Mouse (Mus musculus) liver, embryonic 12.5 days (tissue): ENCODE measurements at regions not wholly inside any gene's neighbourhood (a gene's known extent, or its start where the extent isn't known, plus 50 kb on each side); places are given as distances from the start of the nearest gene placed in this dataset.
A peak's percentile ranks its signal among the peaks of the same experiment; 100 is the strongest.

Source experiments
- ATAC-seq: fragments of 200-750 bp; cut with Nextera tagmentation; 2 replicates; pipeline ENCODE4 v1.8.0; 2017; ENCODE audit warnings: moderate number of reproducible peaks, mild to moderate bottlenecking, moderate library complexity
- H3K27ac ChIP-seq: fragments of 300-500 bp; sonication (generic); 2 replicates; pipeline ENCODE4 v1.5.1; 2016; ENCODE audit warnings: mild to moderate bottlenecking
- H3K27me3 ChIP-seq: fragments of 300-500 bp; sonication (generic); replicated peaks from 2 replicates; pipeline ENCODE4 v1.6.1; 2016; ENCODE audit warnings: mild to moderate bottlenecking, moderate library complexity
- H3K36me3 ChIP-seq: fragments of 300-500 bp; sonication (generic); 2 replicates; pipeline ENCODE4 v1.6.1; 2016; ENCODE audit warnings: mild to moderate bottlenecking, moderate library complexity
- H3K4me1 ChIP-seq: fragments of 300-500 bp; sonication (generic); 2 replicates; pipeline ENCODE4 v1.6.1; 2016
- H3K4me2 ChIP-seq: fragments of 300-500 bp; sonication (generic); 2 replicates; pipeline ENCODE4 v1.6.1; 2016; ENCODE audit warnings: mild to moderate bottlenecking, moderate library complexity
- H3K4me3 ChIP-seq: fragments of 300-500 bp; sonication (generic); 2 replicates; pipeline ENCODE4 v1.5.1; 2016; ENCODE audit warnings: mild to moderate bottlenecking, moderate library complexity
- H3K9ac ChIP-seq: fragments of 300-500 bp; sonication (generic); 2 replicates; pipeline ENCODE4 v1.6.1; 2016; ENCODE audit warnings: mild to moderate bottlenecking, moderate library complexity
- H3K9me3 ChIP-seq: fragments of 300-500 bp; sonication (generic); replicated peaks from 2 replicates; pipeline ENCODE4 v1.6.1; 2016; ENCODE audit warnings: mild to moderate bottlenecking, moderate library complexity
- WGBS: fragments of 180-500 bp; shearing (Covaris S2); methylation state at CpG from one replicate; pipeline ENCODE4 v1.1.7; 2016; ENCODE audit not compliant: insufficient replicate concordance; 5-methylcytosine and 5-hydroxymethylcytosine counted together

DNA sequence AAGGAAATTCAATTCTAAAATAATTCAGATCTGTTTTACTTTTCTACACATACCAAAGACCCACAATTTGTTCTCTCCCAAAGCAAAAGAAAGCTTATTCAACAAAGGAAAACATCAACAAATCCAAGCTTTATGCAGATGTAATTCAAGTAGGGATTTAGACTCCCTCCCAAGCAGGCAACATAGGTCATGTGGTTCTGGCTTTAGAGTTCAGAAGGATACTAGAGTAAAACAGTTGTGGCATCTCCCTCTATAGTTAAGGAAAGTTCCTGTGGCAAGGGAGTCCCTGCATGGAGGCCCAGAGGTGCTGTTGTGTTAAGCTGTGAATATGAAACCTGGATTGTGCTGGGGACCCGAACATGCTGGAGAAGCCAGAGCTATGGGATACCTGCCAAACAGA lies 271.3 kb upstream of the Mad2l1 start:
- Histone ChIP-seq H3K9ac (no peak overlapping the region), H3K27ac (no peak overlapping the region), H3K4me1 (no peaks in the 10 kb centered on the region), H3K4me3 (no peak overlapping the region), H3K27me3 (no peaks in the 10 kb centered on the region), H3K9me3 (no peaks in the 10 kb centered on the region), H3K4me2 (no peak overlapping the region), H3K36me3 (no peaks in the 10 kb centered on the region)
- no peak for ATAC-seq
- WGBS, result 39% methylated on average over 1 of the region's 1 CpGs

DNA sequence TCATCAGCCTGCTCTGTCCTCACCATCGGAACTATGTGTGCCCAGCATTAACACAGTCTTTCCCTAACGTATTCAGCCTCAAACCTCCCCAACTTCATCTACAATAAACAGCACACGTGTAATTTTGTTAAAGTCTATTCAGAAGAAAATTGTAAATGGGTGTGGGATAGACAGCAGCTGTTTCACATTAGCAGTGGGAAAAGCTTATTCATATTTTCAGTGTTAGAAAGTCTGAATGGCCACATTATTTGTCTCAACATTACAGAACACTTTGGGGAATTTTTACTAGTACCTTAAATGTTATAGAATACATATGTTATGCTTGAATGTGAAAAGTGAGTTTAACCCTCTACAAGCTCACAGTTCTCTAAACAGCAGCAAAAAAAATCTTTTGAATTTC lies 266.8 kb upstream of the Mad2l1 start:
- WGBS, result 61% methylated on average over 3 of the region's 3 CpGs
- no peak for ATAC-seq
- no peak overlapping the region for H3K4me2 ChIP-seq

DNA sequence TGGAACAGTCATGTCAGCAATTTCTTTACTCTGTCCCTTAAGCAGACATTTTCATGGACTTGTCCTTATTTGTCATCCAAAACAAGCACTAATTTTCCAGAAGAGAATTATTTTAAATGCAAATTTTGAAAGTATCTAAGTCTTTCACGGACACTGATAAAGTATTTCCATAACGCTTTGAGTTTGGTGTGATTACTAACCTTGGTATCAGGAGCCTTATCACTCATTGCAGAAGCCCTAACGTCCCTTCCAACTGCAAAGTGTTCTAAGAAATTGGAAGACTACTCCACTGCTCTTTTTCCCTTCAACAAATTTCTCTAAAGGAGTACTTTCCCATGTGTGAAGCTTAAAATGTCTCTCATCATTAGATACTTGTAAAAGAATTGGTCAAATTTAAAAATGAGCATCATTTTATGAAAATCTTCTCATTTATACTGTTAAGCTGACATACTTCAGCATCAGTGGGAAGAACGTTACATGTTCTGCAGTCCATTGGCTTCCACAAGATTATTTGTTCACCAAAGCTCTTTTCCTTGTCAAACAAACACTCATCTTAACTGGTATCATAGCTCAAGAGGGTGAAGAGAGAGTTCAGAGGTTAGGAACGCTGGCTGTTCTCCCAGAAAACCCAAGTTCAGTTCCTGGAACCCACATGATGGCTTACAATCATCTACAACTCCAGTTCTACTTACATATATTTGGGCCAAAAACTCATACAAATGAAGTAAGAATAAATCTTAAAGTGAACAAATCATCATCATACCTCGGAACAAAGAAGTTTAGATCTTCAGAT lies 263.6 kb upstream of the Mad2l1 start:
- Histone ChIP-seq H3K9me3 (no peaks in the 10 kb centered on the region), H3K27me3 (no peaks in the 10 kb centered on the region), H3K27ac (peak overlapping the region; percentile 75), H3K9ac (no peak overlapping the region), H3K36me3 (no peaks in the 10 kb centered on the region), H3K4me2 (peak overlapping the region; percentile 34), H3K4me3 (no peak overlapping the region), H3K4me1 (peaks cover 32% of the 10 kb centered on the region)
- peak; percentile 73 for ATAC-seq
- WGBS, result 25% methylated on average over 6 of the region's 6 CpGs

More for the DNA sequence above, 266.8 kb upstream of the Mad2l1 start:
- H3K4me3 ChIP-seq, result no peak overlapping the region
- no peak overlapping the region for H3K9ac ChIP-seq
- H3K36me3 ChIP-seq, result no peaks in the 10 kb centered on the region
- no peaks in the 10 kb centered on the region for H3K27me3 ChIP-seq
- no peaks in the 10 kb centered on the region for H3K9me3 ChIP-seq
- peaks cover 32% of the 10 kb centered on the region for H3K4me1 ChIP-seq
- no peak overlapping the region for H3K27ac ChIP-seq

DNA sequence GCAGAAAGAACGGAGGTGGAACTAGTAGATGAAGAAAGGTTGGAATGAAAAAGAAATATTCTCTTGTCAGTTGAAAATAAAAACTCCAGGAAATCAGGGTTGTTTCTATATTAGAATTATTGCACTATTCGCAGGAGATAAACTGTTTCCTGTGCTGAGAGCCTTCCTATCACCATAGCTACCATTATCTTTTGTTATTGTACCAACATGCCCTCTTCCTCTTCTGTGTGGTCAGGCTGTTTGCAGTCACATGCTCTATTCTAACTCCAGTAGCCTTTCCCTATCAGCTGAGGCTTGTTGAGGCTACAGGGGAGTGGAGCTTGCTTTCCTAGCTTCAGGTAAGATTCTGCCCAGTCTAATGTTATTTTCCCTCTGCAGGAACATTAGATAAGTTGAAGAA lies 263.0 kb upstream of the Mad2l1 start:
- Histone ChIP-seq H3K9ac (no peak overlapping the region), H3K27me3 (no peaks in the 10 kb centered on the region), H3K36me3 (no peaks in the 10 kb centered on the region), H3K27ac (peak overlapping the region; percentile 75), H3K4me3 (no peak overlapping the region), H3K9me3 (no peaks in the 10 kb centered on the region), H3K4me2 (peak overlapping the region; percentile 34), H3K4me1 (peaks cover 32% of the 10 kb centered on the region)
- 39% methylated on average over 2 of the region's 2 CpGs for WGBS
- peak; percentile 87 for ATAC-seq

DNA sequence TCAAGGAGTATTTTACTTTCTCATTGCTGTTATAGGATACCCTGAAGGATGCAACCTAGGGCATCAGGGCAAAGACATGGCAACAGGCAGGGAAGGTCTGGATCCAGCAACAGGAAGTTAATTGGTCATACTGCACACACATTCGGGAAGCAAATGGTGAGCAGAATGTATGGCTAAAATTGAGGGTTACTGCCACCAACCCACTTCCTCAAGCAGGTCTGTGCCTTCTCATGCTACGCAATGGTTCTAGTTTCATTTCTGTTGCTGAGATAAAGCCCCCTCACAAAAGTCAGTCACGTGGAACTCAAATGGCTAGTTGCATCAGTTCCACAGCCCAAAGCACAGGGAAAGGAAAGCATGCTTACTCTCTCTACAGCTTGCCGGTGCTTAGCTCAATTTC lies 260.5 kb upstream of the Mad2l1 start:
- ATAC-seq, result no peak
- Histone ChIP-seq H3K4me3 (no peak overlapping the region), H3K36me3 (no peaks in the 10 kb centered on the region), H3K4me1 (peaks cover 29% of the 10 kb centered on the region), H3K27ac (no peak overlapping the region), H3K9ac (no peak overlapping the region), H3K27me3 (no peaks in the 10 kb centered on the region), H3K4me2 (no peak overlapping the region), H3K9me3 (no peaks in the 10 kb centered on the region)
- 57% methylated on average over 4 of the region's 4 CpGs for WGBS

DNA sequence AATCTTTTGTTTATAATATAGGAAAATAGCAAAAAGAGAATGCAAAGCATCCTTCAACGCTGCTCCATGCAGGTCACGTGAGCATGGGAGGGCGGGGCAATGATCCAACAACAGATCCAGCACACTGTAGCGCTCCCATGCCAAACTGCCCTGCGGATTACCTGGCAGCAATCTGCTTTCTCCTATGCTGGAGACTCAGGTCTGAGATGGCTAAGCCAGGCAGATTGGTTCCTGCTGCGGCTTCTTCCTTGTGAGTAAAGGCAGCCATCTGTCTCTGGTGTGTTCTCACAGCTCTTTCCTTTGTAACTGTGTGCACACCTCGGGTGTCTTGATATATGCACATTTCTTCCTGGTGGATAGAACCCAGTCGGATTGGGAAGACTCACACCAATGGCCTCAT lies 254.5 kb upstream of the Mad2l1 start:
- Histone ChIP-seq H3K4me2 (no peak overlapping the region), H3K36me3 (no peaks in the 10 kb centered on the region), H3K9ac (no peak overlapping the region), H3K27ac (no peak overlapping the region), H3K4me3 (no peak overlapping the region), H3K9me3 (no peaks in the 10 kb centered on the region), H3K4me1 (no peaks in the 10 kb centered on the region), H3K27me3 (no peaks in the 10 kb centered on the region)
- WGBS, result 70% methylated on average over 8 of the region's 8 CpGs
- ATAC-seq, result no peak

DNA sequence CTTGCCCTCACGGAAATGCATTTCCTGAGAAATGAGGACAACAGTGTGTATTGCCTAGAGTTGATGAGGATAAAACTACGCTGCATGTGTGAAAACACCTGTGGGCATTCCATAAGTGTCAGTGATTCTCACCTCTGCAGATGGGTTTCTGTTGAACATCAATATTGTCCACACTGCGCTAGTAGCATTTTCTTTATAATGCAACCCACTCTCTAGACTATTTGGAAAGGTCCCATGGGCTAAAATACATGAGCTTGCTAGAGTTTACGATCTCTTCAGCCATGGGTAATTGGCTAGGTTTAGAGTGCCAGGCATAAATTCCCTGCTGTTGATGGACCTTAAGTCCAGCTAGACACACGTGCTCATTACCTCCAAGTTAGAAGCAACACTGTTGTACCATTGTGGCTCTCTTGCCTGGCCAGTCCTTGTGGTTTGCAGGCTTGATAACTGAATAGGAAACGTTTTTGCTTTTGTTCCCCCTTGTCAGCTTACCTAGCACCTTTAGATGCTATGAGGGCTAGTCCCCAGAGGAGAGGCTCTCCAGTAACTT lies 252.5 kb upstream of the Mad2l1 start:
- no peak overlapping the region for H3K27ac ChIP-seq
- H3K4me1 ChIP-seq, result no peaks in the 10 kb centered on the region
- H3K9ac ChIP-seq, result no peak overlapping the region
- no peak overlapping the region for H3K4me3 ChIP-seq
- no peak for ATAC-seq
- WGBS, result 65% methylated on average over 6 of the region's 6 CpGs
- no peaks in the 10 kb centered on the region for H3K9me3 ChIP-seq
- no peak overlapping the region for H3K4me2 ChIP-seq
- H3K27me3 ChIP-seq, result no peaks in the 10 kb centered on the region
- H3K36me3 ChIP-seq, result no peaks in the 10 kb centered on the region

DNA sequence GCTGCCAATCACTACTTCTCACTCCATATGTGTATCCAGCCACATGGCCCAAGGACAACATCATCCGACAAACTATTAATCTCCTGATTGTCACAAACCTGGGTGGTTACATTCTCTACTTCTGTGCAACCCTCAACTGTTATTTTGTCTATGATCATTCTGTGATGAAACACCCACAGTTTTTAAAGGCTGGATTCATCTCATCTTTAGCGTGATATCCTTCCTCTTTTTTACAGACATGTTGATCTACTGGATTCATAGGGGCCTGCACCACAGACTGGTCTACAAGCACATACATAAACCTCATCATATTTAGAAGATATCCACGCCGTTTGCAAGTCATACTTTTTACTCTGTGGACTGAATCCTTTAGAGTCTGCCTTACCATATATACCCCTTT lies 251.7 kb upstream of the Mad2l1 start:
- H3K4me3 ChIP-seq, result no peak overlapping the region
- H3K9me3 ChIP-seq, result no peaks in the 10 kb centered on the region
- no peaks in the 10 kb centered on the region for H3K36me3 ChIP-seq
- H3K27ac ChIP-seq, result no peak overlapping the region
- 69% methylated on average over 4 of the region's 4 CpGs for WGBS
- H3K4me2 ChIP-seq, result no peak overlapping the region
- ATAC-seq, result no peak
- H3K9ac ChIP-seq, result no peak overlapping the region
- no peaks in the 10 kb centered on the region for H3K4me1 ChIP-seq
- H3K27me3 ChIP-seq, result no peaks in the 10 kb centered on the region

DNA sequence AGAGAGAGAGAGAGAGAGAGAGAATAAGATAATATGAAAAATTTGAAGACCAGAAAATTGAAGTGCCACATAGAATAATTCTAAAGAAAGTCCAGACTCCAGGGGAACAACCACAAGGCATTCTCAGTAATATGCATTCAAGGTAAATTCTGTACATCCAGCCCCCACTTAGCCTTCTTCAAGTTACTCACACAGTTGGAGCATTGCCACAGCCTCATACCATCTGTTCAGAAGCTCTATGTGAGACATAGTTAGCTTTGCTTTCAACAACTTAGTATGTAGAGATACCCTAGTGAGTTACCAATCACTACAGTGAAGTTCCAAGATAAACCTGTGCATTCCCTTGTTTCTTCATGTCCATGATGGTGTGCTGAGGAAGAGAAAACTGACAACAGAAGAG lies 247.6 kb upstream of the Mad2l1 start:
- Histone ChIP-seq H3K27ac (no peak overlapping the region), H3K9me3 (no peaks in the 10 kb centered on the region), H3K36me3 (no peaks in the 10 kb centered on the region), H3K27me3 (no peaks in the 10 kb centered on the region), H3K4me1 (peaks cover 4% of the 10 kb centered on the region; the same call in 1 of the 2 replicates), H3K4me3 (no peak overlapping the region), H3K9ac (no peak overlapping the region), H3K4me2 (no peak overlapping the region)
- no peak for ATAC-seq

DNA sequence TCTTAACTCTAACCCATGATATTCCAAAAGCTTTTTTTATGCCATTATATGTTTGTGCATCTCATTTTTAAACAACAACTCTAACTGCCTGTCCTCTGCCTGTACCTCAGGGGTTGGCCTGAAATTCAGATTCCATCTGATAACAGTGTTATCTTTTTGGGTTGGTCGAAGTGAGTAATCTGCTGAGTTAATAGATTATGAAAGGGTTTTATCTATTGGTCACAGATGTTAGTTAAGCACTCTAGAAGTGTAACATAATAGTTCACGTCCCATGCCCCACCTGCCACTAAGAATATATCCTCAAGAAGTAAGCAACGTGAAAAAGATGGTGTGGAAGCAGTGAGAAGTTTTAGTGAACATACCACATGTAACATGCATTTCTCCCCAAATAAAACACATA lies 246.0 kb upstream of the Mad2l1 start:
- H3K4me2 ChIP-seq, result no peak overlapping the region
- no peak overlapping the region for H3K9ac ChIP-seq
- H3K36me3 ChIP-seq, result no peaks in the 10 kb centered on the region
- no peak overlapping the region for H3K27ac ChIP-seq
- WGBS, result 16% methylated on average over 3 of the region's 3 CpGs
- no peak overlapping the region for H3K4me3 ChIP-seq
- peaks cover 4% of the 10 kb centered on the region; the same call in 1 of the 2 replicates for H3K4me1 ChIP-seq
- no peaks in the 10 kb centered on the region for H3K9me3 ChIP-seq
- peak; percentile 37; the same call in 1 of the 2 replicates for ATAC-seq
- H3K27me3 ChIP-seq, result no peaks in the 10 kb centered on the region

DNA sequence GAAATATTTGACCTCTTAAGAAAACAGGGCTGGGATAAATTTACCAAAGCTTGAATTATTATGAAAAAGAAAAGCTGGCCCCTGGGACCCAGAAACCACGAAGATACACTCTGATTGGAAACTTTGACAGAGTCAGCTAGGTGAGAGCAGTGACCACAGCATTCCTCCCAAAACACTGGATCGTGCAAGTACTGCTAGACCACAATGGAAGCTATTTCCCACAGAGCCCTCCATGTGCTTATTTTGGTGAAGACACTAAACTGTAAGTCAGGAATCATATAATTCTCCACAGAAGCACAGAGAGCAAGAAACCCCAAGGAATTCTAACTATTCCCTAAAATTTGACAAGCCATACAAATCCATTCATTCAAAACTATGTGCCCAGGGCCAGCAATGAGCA lies 243.6 kb upstream of the Mad2l1 start:
- Histone ChIP-seq H3K9me3 (no peaks in the 10 kb centered on the region), H3K4me1 (peaks cover 4% of the 10 kb centered on the region; the same call in 1 of the 2 replicates), H3K27ac (no peak overlapping the region), H3K4me3 (no peak overlapping the region), H3K4me2 (no peak overlapping the region), H3K36me3 (no peaks in the 10 kb centered on the region), H3K27me3 (no peaks in the 10 kb centered on the region), H3K9ac (no peak overlapping the region)
- ATAC-seq, result no peak
- 58% methylated on average over 2 of the region's 2 CpGs for WGBS

DNA sequence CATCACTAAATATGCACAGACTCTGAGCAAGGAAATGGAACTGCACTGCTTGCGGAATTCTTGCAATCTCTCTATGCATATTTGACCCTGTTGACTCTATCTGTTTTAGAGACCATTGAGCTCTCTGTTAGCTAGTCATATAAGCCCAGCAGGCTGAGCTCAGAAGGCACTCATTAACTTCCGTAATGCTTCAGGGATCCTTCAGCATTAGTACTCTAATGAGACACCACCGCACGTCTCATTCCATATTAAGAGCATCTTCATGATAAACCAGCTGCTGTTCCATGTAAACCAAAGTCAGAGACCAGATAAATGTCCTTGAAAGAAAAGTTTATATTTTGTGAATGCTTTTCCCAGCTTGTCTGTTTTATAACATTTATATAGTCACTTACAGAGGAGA lies 237.1 kb upstream of the Mad2l1 start:
- ATAC-seq, result no peak
- H3K9me3 ChIP-seq, result no peaks in the 10 kb centered on the region

DNA sequence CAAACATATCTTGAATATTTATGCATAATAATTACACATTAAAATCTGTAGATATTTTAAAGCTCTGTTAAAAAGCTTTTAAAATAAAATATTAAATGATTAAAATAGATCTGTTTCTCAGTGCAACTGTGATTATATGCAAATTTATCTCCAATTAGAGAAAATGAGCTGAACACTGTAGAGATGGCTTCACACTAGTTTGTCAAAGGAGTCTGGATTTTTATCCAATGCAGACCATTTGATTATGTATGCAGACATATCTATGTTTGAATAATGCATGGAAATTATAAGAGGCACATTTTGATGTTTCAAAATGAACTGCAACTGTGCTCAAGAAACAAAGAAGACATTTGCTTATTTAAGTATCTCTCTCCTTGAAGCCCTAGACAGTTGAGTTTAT lies 235.0 kb upstream of the Mad2l1 start:
- no peaks in the 10 kb centered on the region for H3K9me3 ChIP-seq
- no peak for ATAC-seq
- H3K27me3 ChIP-seq, result no peaks in the 10 kb centered on the region
- no peak overlapping the region for H3K4me3 ChIP-seq
- H3K27ac ChIP-seq, result no peak overlapping the region
- H3K4me2 ChIP-seq, result no peak overlapping the region
- no peak overlapping the region for H3K9ac ChIP-seq
- H3K4me1 ChIP-seq, result no peaks in the 10 kb centered on the region
- H3K36me3 ChIP-seq, result no peaks in the 10 kb centered on the region

More for the DNA sequence above, 237.1 kb upstream of the Mad2l1 start:
- Histone ChIP-seq H3K4me1 (no peaks in the 10 kb centered on the region), H3K4me2 (no peak overlapping the region), H3K36me3 (no peaks in the 10 kb centered on the region), H3K27ac (no peak overlapping the region), H3K27me3 (no peaks in the 10 kb centered on the region), H3K9ac (no peak overlapping the region), H3K4me3 (no peak overlapping the region)
- 81% methylated on average over 4 of the region's 4 CpGs for WGBS
